Mouse (Mus musculus) E14TG2a.4 (cell line): ENCODE data around the gene Ipo5.

Experiments
- CTCF ChIP-seq: conservative IDR thresholded peaks from 2 replicates; pipeline ENCODE4 v1.5.1; 2014; ENCODE audit warnings: low read length
- NANOG ChIP-seq: IDR thresholded peaks from 2 replicates; pipeline ENCODE4 v1.6.1; 2014; ENCODE audit warnings: borderline replicate concordance, low read length, mixed read lengths

DNA sequence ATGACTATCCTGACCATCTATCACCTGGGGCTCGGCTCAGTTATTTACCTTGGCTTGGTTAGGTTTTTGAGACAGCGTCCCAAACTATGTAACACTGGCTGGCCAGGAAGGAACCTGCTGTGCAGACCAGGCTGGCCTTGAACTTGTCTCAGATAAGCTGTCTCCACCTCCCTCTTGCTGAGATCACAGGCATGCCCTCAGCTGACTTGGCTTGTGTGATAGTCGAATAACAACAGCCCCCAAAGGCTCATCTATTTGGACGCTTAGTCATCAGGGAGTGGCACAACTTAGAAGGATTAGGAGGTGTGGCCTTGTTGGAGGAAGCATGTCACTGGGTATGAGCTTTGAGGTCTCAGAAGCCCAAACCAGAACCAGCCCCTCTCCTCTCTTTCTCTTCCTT is 46.1 kb upstream of the Ipo5 start:
- TF ChIP-seq CTCF (no peak), NANOG (peak; percentile 30; the same call in 1 of the 2 replicates)
